Mouse (Mus musculus) forebrain, embryonic 10.5 days (tissue): ENCODE measurements at regions not wholly inside any gene's neighbourhood (a gene's known extent, or its start where the extent isn't known, plus 50 kb on each side); places are given as distances from the start of the nearest gene placed in this dataset.

Experiments
- DNase-seq: peaks from one replicate; pipeline ENCODE4 v3.0.0-alpha.2; 2017; ENCODE audit warnings: low spot score; ENCODE audit errors: extremely low spot score
- H3K27ac ChIP-seq: fragments of 300-500 bp; sonication (generic); 2 replicates; pipeline ENCODE4 v1.5.1; 2016; ENCODE audit warnings: mild to moderate bottlenecking
- H3K27me3 ChIP-seq: fragments of 300-500 bp; sonication (generic); 2 replicates; pipeline ENCODE4 v1.6.1; 2016; ENCODE audit warnings: mild to moderate bottlenecking; ENCODE audit not compliant: poor library complexity, severe bottlenecking
- H3K36me3 ChIP-seq: fragments of 300-500 bp; sonication (generic); replicated peaks from 2 replicates; pipeline ENCODE4 v1.6.1; 2016; ENCODE audit warnings: mild to moderate bottlenecking, moderate library complexity
- H3K4me1 ChIP-seq: fragments of 300-500 bp; sonication (generic); 2 replicates; pipeline ENCODE4 v1.6.1; 2016
- H3K4me3 ChIP-seq: fragments of 300-500 bp; sonication (generic); 2 replicates; pipeline ENCODE4 v1.5.1; 2016; ENCODE audit warnings: mild to moderate bottlenecking, moderate library complexity
- H3K9me3 ChIP-seq: fragments of 300-500 bp; sonication (generic); 2 replicates; pipeline ENCODE4 v1.6.1; 2016; ENCODE audit warnings: mild to moderate bottlenecking, moderate library complexity
- WGBS: fragments of 180-500 bp; shearing (Covaris S2); methylation state at CpG from one replicate; pipeline ENCODE4 v1.1.7; 2016; 5-methylcytosine and 5-hydroxymethylcytosine counted together

DNA sequence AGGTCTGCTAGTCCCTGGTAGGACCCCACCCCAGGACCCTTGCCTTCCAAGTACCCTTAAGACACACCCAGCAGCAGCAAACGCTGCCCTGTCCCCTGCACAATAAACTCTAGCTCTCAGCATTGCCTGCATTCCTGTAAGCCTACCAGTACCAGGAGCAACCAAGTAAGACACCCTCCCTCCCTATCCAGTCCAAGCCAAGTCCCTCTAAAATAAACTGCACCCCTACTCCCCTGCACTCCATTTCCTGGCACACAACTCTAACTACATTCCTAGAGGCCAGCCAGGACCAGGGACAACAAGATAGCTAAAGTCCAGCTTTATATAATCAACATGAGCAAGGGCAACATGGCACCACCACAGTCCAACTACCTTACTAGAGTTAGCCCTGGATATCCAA, 103.5 kb downstream of the Ids start:
- Histone ChIP-seq H3K36me3 (no peaks in the 10 kb centered on the region), H3K9me3 (no peaks in the 10 kb centered on the region), H3K27me3 (no peaks in the 10 kb centered on the region), H3K27ac (no peak overlapping the region), H3K4me1 (no peaks in the 10 kb centered on the region), H3K4me3 (no peak overlapping the region)
- 68% methylated on average over 1 of the region's 1 CpGs for WGBS
- no peak for DNase-seq

DNA sequence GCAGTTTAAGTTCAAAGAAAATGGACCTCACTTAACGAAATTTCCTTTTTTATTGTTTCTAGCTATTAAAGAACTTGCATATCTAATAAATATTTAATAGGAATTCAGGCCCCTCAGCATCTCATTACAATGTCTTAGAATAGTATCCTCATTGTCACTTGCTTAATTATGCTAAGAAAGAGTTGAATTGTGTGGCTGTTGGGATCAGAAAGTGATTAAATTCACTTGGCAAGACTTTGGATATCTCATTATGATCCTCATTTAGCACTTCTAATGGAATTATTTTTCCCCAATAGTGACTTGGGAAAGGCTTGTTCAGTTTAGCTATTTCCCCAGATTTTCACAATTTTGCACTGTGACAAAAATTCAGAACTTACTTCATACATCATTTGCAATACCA, 148.9 kb downstream of the Ids start:
- WGBS, result 83% methylated on average over 1 of the region's 1 CpGs

DNA sequence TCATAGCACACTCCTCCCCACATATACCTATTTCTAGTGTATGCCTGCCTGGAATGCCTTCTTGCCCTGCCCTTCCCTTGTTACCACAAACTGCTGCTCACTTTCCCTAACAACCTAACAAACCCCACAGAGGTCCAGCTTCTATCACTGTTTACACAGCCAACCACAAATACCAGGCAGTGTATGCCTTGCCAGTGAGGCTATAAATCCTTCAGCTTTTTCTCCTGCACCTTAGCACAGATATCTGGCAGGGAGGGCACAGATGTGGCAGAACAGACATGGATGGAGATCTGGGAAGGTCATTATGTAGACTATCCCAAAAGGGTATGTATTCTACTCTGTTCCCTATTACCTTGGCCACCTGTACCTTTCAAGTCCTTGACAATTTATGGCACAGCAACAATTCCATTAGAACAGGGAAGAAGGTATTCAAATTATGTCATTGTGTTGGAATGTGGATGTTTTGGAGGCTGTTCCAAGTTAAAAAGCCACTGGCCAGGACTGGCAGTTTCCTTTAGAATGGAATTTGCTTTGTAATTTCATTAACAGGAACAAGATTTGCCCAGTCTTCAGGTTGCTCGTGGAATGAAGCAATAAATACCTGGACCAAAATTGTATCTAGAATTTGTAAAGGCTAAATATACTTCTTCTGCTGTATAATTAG, 180.3 kb downstream of the Ids start:
- H3K36me3 ChIP-seq, result no peaks in the 10 kb centered on the region
- no peak for DNase-seq
- 86% methylated on average over 1 of the region's 1 CpGs for WGBS
- no peaks in the 10 kb centered on the region for H3K9me3 ChIP-seq
- H3K27ac ChIP-seq, result no peak overlapping the region
- H3K27me3 ChIP-seq, result no peaks in the 10 kb centered on the region
- H3K4me3 ChIP-seq, result no peak overlapping the region
- H3K4me1 ChIP-seq, result no peaks in the 10 kb centered on the region

More for the DNA sequence above, 148.9 kb downstream of the Ids start:
- Histone ChIP-seq H3K4me3 (no peak overlapping the region), H3K36me3 (no peaks in the 10 kb centered on the region), H3K9me3 (no peaks in the 10 kb centered on the region), H3K4me1 (no peaks in the 10 kb centered on the region), H3K27ac (no peak overlapping the region), H3K27me3 (no peaks in the 10 kb centered on the region)
- DNase-seq, result no peak

DNA sequence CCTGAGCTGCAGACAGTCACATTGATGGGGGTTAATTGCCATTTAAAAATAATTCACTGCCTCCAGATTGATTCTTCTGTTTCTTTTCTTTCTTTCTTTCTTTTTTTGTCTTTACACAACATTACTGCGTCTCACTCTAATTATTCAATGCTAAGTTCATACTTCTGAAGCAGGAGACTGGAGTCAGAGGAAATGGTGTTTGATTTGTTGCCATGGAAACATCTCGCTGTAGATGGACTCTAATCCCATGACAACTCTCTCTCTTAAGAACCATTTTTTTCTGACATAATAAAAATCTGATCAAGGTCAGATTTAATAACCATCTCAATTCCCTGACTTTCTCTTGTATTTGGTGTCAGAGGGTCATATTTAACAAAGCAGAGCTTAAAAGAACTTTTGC, 195.1 kb downstream of the Ids start:
- Histone ChIP-seq H3K27ac (no peak overlapping the region), H3K4me1 (no peaks in the 10 kb centered on the region), H3K36me3 (no peaks in the 10 kb centered on the region), H3K9me3 (no peaks in the 10 kb centered on the region), H3K27me3 (no peaks in the 10 kb centered on the region; the same call in 1 of the 2 replicates), H3K4me3 (no peak overlapping the region)
- no peak for DNase-seq
- WGBS, result 68% methylated on average over 2 of the region's 2 CpGs

DNA sequence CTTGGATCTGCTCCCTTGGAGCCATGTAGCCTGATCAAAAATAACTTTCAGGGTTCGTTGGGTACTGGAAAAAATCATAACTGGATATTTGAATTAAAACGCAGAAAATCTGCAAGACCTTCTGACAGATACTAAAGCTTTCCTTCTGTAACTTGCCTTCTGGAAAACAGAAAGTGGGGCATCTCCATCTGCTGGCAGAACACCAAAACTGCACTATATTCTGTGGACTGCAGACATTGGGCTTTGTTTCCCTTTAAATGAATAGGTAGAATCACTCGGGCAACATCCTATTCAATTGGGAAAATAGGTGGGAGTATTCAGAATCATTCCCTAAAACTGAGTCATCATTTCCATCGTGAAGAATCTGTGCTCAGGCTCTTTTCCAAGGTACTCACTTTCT, 203.9 kb downstream of the Ids start:
- peak; percentile 13 for DNase-seq
- H3K27ac ChIP-seq, result no peak overlapping the region
- no peaks in the 10 kb centered on the region; the same call in 1 of the 2 replicates for H3K27me3 ChIP-seq
- no peaks in the 10 kb centered on the region for H3K9me3 ChIP-seq
- WGBS, result 31% methylated on average over 4 of the region's 4 CpGs
- no peaks in the 10 kb centered on the region for H3K4me1 ChIP-seq
- no peaks in the 10 kb centered on the region for H3K36me3 ChIP-seq
- no peak overlapping the region for H3K4me3 ChIP-seq
